Mouse (Mus musculus): Measurements from ENCODE around the gene Ccr5. TPM values are rescaled to one million over a fixed set of nuclear protein-coding genes. Genes with fewer than 3 reads are reported as not detected.

Ccr5 gene
- 0.32 and 0.92 TPM in 2 replicates for polyA plus RNA-seq (2012; ENCODE audit: low replicate concordance)

GRCm38 (mm10) chr9:124121387-124122184 lies at the start of gene Ccr5:
Gene Ccr5, plus strand, starts transcription at chr9:124121543.

GRCm38 (mm10) chr9:124101723-124102122 lies 19.6 kb upstream of the Ccr5 start, which contains the start of gene Ccr2:
Gene Ccr2, plus strand, starts transcription at chr9:124101950.

Other genes starting within 250 kb of the Ccr5 start
- gene Ccr1, start 152.9 kb upstream of the Ccr5 start, polyA plus RNA-seq (2012; ENCODE audit: low replicate concordance): not detected in 2 replicates
- not detected in 2 replicates for gene Ccr1l1, start 143.1 kb upstream of the Ccr5 start, polyA plus RNA-seq (2012; ENCODE audit: low replicate concordance)
- 0.68 TPM in 1 of 2 replicates, not detected in the other for gene Ccr3, start 99.6 kb upstream of the Ccr5 start, polyA plus RNA-seq (2012; ENCODE audit: low replicate concordance)
- 0.17 and 0.66 TPM in 2 replicates for gene Ccr2, start 19.6 kb upstream of the Ccr5 start, polyA plus RNA-seq (2012; ENCODE audit: low replicate concordance)
- 0.66 TPM in 1 of 2 replicates, not detected in the other for gene 2010315B03Rik, start 191.2 kb downstream of the Ccr5 start, polyA plus RNA-seq (2012; ENCODE audit: low replicate concordance)